Mouse (Mus musculus) erythroblast, embryonic 14.5 days (primary cell): Measurements from ENCODE around the gene Cd63.

Experiments
- GATA1 ChIP-seq: IDR thresholded peaks from 2 replicates; pipeline ENCODE4 v1.6.1; 2012; ENCODE audit warnings: low read length, inconsistent platforms, mixed read lengths
- TAL1 ChIP-seq: IDR thresholded peaks from 3 replicates; pipeline ENCODE4 v1.6.1; 2012; ENCODE audit warnings: low read length, inconsistent platforms, mixed read lengths

GRCm38 (mm10) chr10:128921251-128921650 is 20.5 kb downstream of the Cd63 start:
- TF ChIP-seq TAL1 (no peak), GATA1 (no peak)
